Mouse (Mus musculus): ENCODE results near the gene Usp32.
"Not testable (repeated sequence)": the region's sequence is repeated elsewhere in the genome, so short reads cannot be mapped to it uniquely, and the experiment has no call there.

Usp32 gene

DNA sequence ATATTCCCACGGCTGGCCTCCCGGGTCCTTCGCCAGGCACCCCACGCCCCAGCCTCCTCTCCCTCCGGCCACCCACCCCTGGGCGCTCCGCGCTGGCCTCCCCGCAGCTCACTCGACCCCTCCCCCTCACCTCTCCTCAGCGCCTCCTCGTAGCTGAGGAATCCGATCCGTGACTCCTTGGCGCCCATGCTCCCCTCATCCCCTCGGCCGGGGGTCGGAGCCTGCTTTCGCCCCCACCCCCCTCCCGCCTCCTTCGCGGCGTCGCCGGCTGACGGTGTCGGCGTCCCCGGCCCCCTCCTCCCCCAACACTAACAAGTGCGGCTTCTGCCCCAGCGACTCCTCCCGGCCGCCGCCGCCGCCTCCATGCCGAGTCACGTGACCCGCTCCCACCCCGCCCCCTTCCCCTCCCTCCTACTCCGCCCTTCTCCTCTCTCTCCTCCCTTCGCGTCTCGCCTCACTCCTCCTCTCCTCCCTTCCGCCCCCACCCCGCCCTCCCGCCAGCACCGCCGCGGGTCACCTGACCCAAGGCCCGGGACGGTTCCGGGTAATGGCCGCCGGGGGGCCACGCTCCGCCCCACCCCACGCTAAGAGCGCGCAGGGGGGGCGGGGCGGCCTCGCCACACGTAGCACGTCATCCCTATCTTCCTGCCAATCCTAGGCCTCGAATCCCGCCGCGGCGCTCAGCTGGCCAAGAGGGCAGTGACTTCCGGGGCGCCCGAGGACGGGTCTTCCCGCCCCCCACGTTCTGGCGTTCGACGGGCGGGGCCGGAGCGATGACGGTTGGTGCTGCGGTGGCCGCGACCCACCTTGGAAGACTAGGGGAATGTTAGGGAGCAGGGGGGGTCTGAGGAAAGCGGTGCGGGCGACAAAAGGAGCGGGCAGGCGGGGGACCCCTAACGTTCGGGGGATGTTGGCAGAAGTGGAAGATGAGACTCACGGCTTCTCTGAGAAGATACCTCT, at the start of gene Usp32:
Usp32 (minus strand) TSS at position 581 of the 960 bp plus-strand sequence.
- peak; percentile 97 to 99 for DNase-seq

GRCm38 (mm10) chr11:85189110-85189509, 49.1 kb upstream of the Usp32 start:
- no peak for DNase-seq

DNA sequence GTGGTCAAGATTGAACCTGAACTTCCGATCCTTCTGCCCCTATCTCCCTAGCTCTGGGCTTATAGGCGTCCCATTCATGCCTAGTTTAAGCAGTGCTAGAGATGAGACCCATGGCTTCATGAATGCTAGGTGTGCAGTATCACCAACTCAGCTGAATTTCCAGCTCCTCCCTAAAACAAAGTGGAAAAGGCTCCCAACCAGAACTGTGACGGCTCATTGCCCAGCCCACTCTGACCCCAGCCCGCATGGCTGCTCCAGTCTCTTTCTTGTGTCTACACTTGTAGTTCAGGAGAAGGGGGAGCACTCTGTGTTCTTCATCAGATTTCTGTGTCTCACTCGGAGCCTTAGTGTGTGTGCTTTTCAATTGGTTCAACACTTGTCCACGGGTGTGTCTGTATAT, 44.9 kb upstream of the Usp32 start:
- no peak for DNase-seq

DNA sequence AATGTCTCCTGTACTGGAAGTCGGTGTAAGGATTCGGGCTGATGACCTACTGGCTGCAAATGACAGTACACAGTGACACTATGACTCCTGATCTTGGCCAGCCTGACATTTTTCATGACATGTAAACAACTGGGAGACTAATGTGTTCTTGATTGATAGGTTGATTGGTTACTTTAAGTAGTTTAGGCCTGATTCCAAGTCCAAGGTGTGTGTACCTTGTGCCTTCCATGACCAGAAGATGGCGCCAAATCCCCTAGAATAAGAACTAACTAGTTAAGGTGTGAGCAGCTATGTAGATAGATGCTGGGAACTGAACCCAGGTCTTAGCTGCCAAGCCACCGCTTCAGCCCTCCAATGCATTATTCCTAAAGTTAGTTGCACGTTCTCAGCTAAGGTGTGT, 44.1 kb upstream of the Usp32 start:
- peak; percentile 44 to 78 for DNase-seq

GRCm38 (mm10) chr11:85183284-85183779, 43.4 kb upstream of the Usp32 start:
- peak in 1 of 2 experiments; percentile 21 for DNase-seq

- peak; percentile 69 to 72 for DNase-seq
Measured at GRCm38 (mm10) chr11:85182617-85183283, 42.8 kb upstream of the Usp32 start.

DNA sequence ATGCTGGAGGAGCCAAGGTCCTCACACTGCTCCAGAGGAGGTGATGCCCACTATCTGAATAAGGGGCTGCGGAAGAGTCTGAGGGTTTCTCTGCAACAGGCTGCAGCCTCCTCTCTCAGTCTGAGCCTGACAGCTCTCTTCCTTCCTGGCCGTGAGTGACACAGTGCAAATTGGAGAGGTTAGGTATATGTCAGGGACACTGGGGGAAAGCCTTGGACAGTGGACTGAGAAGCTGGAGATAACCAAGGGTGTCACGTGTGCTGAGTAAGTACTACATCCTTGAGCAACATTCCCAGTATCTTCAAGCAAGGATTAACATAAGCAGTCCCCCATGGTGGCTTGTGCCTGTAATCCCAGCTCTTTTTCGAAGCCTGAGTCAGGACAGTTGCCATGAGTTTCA, 38.5 kb upstream of the Usp32 start:
- DNase-seq, result no peak

DNA sequence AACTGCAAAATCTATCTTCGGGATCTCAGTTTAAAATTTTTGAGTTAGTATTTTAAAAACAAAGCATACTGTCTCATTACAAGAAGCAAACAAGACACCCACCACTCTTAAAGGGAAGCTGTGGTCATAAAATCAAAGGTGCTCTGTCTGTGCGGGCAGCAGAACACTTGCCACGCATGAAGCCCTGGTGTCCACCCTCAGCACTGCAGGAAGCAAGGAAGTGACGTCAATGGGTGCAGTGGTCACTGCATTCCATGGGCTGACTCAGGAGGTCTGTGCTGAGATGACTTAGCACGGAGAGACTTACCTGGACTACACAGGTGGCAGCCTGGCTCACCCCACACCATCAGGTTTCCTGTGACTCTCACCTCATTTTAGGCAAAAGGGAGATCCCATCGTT, 37.8 kb upstream of the Usp32 start:
- no peak for DNase-seq

DNA sequence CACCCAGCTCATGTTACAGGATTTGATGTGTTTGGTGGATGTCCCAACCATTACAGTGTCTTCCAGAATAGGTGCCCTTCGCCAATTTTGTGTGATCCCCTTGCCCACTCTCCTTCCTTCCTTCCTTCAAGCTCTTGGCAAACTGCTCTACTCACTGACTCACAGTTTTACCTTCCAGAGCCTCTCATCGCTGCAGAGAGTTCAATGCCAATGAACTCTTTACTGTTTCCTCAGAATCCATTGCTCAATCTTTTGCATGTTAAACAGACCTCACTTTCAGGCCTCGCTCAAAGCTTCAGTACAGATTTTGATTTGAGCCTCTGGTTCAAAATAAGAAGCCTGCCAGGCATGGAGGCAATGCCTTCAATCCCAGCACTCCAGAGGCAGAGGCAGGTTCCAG, 36.0 kb upstream of the Usp32 start:
- DNase-seq, result no peak

DNA sequence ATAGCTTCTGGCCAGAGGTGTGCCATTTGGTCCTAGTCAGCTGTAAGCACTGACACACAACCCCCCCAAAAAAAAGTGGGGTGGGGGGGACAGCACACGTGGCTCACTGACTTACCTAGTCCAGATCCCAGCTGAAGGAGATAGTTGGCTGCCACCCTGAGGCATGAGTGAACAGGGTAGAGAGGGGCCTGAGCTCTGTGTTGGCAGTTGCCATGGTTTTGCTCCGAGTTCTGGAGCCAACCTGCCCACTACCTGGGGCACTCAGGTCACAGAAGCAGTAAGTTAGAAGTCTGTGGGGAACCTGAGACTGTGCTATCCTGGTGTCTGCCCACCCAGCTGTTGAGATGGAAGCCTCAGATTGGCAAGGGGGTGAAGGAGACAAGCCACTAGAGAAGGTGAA, 30.9 kb upstream of the Usp32 start:
- no peak for DNase-seq

- DNase-seq, result peak; percentile 94 to 95
Measured at GRCm38 (mm10) chr11:85170058-85170740, 30.2 kb upstream of the Usp32 start, which contains the start of gene 1700125H20Rik. Gene 1700125H20Rik (plus strand): TSS chr11:85170404.

- DNase-seq, result no peak
Measured at GRCm38 (mm10) chr11:85167503-85167902, 27.5 kb upstream of the Usp32 start.

GRCm38 (mm10) chr11:85164371-85164770, 24.4 kb upstream of the Usp32 start:
- DNase-seq, result no peak

DNA sequence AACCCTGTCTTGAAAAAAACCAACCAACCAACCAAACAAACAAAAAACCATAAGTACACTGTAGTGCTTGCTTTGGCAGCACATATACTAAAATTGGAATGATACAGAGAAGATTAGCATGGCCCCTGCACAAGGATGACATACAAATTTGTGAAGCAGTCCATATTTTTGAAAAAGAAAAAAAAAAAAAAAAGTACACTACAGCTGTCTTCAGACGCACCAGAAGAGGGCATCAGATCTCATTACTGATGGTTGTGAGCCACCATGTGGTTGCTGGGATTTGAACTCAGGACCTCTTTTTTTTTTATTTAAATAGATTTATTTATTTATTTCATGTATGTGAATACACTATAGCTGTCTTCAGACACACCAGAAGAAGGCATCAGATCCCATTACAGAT, 23.1 kb upstream of the Usp32 start:
- DNase-seq, result not testable (repeated sequence)

DNA sequence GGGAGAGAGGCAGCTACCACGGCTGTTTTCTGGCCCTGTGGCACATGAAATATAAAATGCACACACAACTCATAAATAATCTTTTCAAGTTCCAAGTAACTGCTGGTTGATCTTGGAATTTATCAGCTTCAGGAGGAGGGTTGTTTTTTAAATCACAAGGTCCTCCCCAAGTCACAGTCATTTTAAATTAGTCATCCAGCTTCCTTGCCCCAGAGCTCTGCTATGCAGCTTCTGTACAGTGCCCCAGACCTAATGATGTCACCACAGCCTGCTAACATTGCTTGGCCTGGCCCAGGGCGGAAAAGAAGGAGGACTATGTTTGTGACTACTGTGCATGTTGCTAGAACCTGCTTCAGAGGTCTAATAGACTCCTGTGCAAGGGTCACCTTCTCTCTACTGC, 17.3 kb upstream of the Usp32 start:
- DNase-seq, result no peak

DNA sequence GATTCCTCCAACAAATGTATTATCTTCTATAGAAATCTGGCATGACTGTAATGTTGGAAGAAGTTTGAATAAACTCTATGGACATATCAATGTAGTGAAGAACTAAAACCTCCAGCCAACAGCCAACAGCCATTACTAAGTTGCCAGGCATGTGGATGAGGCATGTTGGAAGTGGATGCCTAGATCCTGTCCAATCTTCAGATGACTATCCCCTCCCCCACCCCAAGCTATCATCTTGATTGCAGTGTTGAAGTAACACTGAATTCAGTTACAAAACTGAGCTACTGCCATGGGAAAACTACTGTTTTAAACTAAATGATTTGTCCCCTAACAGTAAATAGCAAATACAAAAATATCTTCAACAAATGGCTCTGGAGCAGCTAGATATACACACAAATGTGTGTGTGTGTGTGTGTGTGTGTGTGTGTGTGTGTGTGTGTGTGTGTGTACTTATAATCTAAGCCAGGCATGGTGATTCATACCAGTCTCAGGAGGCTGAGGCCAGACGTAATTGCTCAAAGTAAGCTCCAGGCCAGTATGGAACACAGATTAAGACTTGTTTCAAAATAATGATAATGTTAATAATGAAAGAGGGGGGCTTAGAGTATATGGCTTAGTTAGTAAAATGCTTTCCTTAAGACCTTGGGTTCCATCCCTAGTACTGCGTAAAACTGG, 12.4 kb upstream of the Usp32 start:
- DNase-seq, result no peak

- DNase-seq, result peak; percentile 2 to 35
Measured at GRCm38 (mm10) chr11:85138776-85139474, 1.0 kb downstream of the Usp32 start.

DNA sequence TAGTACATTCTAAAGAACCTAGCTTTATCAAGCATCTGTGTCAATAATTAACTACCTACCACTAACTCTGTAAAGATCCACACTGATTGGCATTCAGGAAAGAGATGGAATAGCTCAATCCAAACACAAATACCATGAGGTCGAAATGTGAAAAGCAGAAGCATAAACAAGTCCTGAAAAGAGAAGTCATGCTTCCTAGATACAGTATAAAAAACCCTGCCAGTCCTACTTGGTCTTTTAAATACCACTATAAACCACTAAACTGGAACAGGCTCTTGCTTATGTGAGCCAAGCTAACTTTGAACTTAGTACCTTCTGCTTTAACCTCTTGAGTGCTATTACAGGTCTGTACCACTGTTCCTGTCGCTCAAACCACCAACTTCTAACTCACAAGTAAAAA, 8.4 kb downstream of the Usp32 start:
- no peak for DNase-seq

DNA sequence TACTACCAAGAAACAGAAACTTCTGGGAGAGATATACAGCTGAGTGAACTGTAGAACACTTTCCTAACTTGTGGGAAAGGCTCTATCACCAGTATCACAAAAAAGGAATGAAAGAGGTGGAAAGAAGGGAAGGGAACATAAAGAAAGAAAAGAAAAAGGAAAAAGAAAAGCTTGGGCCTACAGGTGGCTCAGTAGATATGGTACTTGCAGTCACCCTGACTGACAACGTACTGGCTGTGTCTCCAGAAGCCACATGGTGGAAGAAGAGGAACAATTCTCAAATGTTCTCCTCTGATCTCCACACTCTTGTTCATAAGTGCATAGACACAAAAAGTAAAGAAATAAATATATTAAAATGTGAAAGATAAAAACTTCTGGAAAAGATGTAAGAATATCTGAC, 11.1 kb downstream of the Usp32 start:
- no peak for DNase-seq

GRCm38 (mm10) chr11:85126257-85127102, 13.5 kb downstream of the Usp32 start:
- no peak for DNase-seq
